Mouse (Mus musculus): ENCODE measurements around the gene Atp6v0c. TPM values are rescaled to one million over a fixed set of nuclear protein-coding genes. Genes with fewer than 3 reads are reported as not detected.

The Atp6v0c gene
- total and polyA plus RNA-seq, 3 experiments: 58.4 to 515 (median 125) TPM

DNA sequence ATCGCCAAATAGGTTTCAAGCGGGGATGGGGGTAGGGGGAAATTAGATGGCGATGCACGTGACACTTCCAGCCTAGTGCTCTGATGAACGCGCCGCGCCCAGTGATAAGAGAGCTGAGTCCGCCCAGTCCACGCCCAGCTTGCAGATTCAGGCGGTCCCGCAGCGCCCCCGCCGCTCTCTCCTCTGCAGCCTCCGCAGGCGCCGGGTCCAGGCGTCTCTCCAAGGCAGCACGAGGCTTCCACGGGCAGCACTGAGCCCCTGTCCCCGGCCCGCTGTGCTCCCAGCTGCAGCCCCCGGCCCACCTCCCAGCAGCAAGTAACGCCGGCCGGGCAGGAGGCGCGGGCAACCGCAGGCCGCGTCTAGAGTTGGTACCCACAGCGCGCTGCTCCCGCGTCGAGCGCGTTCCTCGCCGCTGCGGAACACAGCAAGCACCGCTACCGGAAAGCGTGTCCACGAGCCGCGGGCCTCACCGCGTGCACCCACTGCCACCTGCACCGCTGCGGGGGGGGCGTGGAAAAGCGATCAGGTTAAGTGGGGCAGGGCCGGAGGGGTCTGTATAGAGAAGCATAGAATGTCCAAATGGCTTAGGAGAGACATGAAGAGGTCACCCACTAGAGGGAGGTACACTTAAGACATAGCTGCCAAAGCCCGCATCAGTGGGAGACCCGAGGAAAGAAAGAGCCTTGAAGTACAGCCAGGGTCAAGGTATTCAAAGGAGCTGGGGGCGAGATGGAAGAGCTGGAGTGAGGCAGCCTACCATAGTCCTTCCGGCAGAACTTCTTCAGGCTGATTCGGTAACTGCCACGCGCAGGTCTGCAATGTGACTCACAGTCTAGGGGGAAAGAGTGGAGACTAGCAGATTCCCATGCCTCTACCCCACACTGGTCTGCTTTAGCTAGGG, 37.2 kb upstream of the Atp6v0c start (continued):
- peak; percentile 83 for TF ChIP-seq MAX (IDR thresholded peaks at IDR 0.05; ENCODE audit: low read length)
- TF ChIP-seq MXI1 (IDR thresholded peaks at IDR 0.05; ENCODE audit: low read depth, low read length): peak; percentile 40
- no peak for TF ChIP-seq MYB (IDR thresholded peaks at IDR 0.05; ENCODE audit: low read depth, low read length)
- 0 out of 2 replicates have a peak, but pooled peaks have one; percentile 41 for TF ChIP-seq E2F4 (IDR thresholded peaks at IDR 0.05; ENCODE audit: borderline replicate concordance, low read depth, low read length)
- TF ChIP-seq ZNF384 (IDR thresholded peaks at IDR 0.05; ENCODE audit: low read depth, low read length): no peak

DNA sequence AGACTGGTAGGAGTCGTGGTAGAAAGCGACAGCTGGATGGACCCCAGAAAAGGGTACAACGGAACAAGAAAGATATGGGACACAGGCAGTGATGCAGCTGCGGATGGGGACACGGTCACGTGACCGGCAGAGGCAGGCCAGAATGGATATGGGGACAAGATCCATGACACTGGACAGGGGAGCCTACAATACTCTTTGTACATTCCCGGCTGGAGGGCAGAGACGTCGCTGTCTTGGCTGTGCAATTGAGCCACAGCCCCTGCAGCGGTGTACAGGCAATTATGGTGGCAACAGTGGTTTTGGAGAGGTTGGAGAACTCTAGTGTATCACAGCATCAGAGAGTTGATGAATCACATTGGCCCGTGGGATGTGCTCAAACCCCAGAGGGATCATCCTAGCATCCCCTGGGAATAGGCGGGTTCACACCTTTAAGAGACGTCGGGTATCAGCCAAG, 36.4 kb upstream of the Atp6v0c start:
- Histone ChIP-seq H3K27ac (ENCODE audit: control insufficient read depth, low read depth, low read length) (peak overlapping the region; percentile 94), H3K4me1 (ENCODE audit: control insufficient read depth in 1 of 2, insufficient read depth in 2 of 2, low read length in 2 of 2) (peaks cover 9 to 54% of the 10 kb centered on the region in 2 experiments), H3K79me2 (ENCODE audit: control insufficient read depth, insufficient read depth, low read length, poor library complexity) (peaks cover 48% of the 10 kb centered on the region), H3K27me3 (ENCODE audit: control insufficient read depth in 1 of 2, insufficient read depth in 2 of 2, low read length in 2 of 2) (no peaks in the 10 kb centered on the region), H3K4me3 (ENCODE audit: control insufficient read depth in 1 of 2, insufficient read depth in 1 of 2, low read depth in 2 of 2, low read length in 2 of 2) (peak overlapping the region; percentile 27 to 59), H3K9me3 (replicated peaks; ENCODE audit: insufficient read depth, low read length) (no peaks in the 10 kb centered on the region), H3K9ac (ENCODE audit: control insufficient read depth, low read depth, low read length, poor library complexity, severe bottlenecking) (peak overlapping the region; percentile 86), H3K36me3 (ENCODE audit: control insufficient read depth in 1 of 2, insufficient read depth in 2 of 2, low read length in 2 of 2) (peaks cover 0 to 39% of the 10 kb centered on the region in 2 experiments; a peak in 3 of 4 replicates)
- DNase-seq (ENCODE audit: low read depth, low spot score): no peak
- TF ChIP-seq TCF12 (IDR thresholded peaks at IDR 0.05; ENCODE audit: low read depth, low read length): peak; percentile 48; the same call in 1 of the 2 replicates
- TF ChIP-seq POLR2AphosphoS2 (IDR thresholded peaks at IDR 0.05; ENCODE audit: low read length): peak; percentile 85; the same call in 1 of the 2 replicates
- 0 out of 2 replicates have a peak, but pooled peaks have one; percentile 8 for TF ChIP-seq MXI1 (IDR thresholded peaks at IDR 0.05; ENCODE audit: low read depth, low read length)
- TF ChIP-seq BHLHE40 (IDR thresholded peaks at IDR 0.05; ENCODE audit: borderline replicate concordance, low read depth, low read length): peak; percentile 80
- TF ChIP-seq USF1 (IDR thresholded peaks at IDR 0.05; ENCODE audit: low read depth, low read length): peak; percentile 96
- TF ChIP-seq E2F4 (IDR thresholded peaks at IDR 0.05; ENCODE audit: borderline replicate concordance, low read depth, low read length): no peak
- TF ChIP-seq GATA1 (IDR thresholded peaks at IDR 0.05; ENCODE audit: low read depth, low read length): no peak
- TF ChIP-seq CHD1 (IDR thresholded peaks at IDR 0.05; ENCODE audit: low read depth, low read length): peak; percentile 45; the same call in 1 of the 2 replicates
- TF ChIP-seq USF2 (IDR thresholded peaks at IDR 0.05; ENCODE audit: borderline replicate concordance in 1 of 2, insufficient read depth in 1 of 2, low read depth in 1 of 2, low read length in 2 of 2): peak; percentile 53 to 84; a peak in 3 of 4 replicates
- TF ChIP-seq MAX (IDR thresholded peaks at IDR 0.05; ENCODE audit: low read length): peak; percentile 75
- TF ChIP-seq ZMIZ1 (IDR thresholded peaks at IDR 0.05; ENCODE audit: low read depth, low read length): peak; percentile 29; the same call in 1 of the 2 replicates

DNA sequence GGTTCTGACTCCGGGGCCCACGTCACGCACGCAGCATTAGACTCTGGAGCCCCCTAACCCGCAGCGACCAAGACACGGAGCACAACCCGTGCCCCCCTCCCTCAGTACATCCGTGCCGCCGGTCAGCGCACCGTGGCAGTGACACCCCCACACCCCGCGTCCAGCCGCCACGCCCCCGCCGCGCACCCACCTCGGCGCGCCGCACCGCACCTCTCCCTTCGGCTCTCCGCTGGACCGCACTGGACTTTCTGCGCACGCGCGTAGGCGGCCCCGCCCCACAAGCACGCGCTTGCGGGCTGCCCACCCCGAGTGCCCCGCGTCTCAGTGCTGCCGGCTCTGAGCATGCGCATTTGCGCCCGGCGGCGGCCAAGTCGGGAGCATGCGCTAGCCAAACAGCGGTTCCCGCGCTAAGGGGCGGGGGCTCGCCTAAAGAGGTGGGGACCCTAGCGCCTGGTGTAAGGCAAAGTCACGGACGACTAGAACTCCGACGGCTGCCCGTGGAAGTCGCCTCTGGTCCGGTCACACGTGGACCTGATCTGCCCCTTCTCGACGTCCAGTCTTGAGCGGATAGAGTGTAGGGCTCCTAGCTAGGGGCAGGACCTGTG, 35.9 kb upstream of the Atp6v0c start, which contains the start of gene Tbc1d24:
TSS of gene Tbc1d24 (minus strand) at position 279 of the 605 bp plus-strand sequence.
- H3K27me3 ChIP-seq (ENCODE audit: control insufficient read depth in 1 of 2, insufficient read depth in 2 of 2, low read length in 2 of 2): no peaks in the 10 kb centered on the region
- H3K79me2 ChIP-seq (ENCODE audit: control insufficient read depth, insufficient read depth, low read length, poor library complexity): peaks cover 50% of the 10 kb centered on the region
- H3K9me3 ChIP-seq (replicated peaks; ENCODE audit: insufficient read depth, low read length): no peaks in the 10 kb centered on the region
- peaks cover 0 to 39% of the 10 kb centered on the region in 2 experiments; a peak in 3 of 4 replicates for H3K36me3 ChIP-seq (ENCODE audit: control insufficient read depth in 1 of 2, insufficient read depth in 2 of 2, low read length in 2 of 2)
- H3K4me3 ChIP-seq (ENCODE audit: control insufficient read depth in 1 of 2, insufficient read depth in 1 of 2, low read depth in 2 of 2, low read length in 2 of 2): peak within 1 kb of the TSS; percentile 53 to 66
- H3K27ac ChIP-seq (ENCODE audit: control insufficient read depth, low read depth, low read length): peak within 1 kb of the TSS; percentile 94
- peak; percentile 97 for DNase-seq (ENCODE audit: low read depth, low spot score)
- peak within 1 kb of the TSS; percentile 86 for H3K9ac ChIP-seq (ENCODE audit: control insufficient read depth, low read depth, low read length, poor library complexity, severe bottlenecking)
- peaks cover 9 to 54% of the 10 kb centered on the region in 2 experiments for H3K4me1 ChIP-seq (ENCODE audit: control insufficient read depth in 1 of 2, insufficient read depth in 2 of 2, low read length in 2 of 2)
- no peak for TF ChIP-seq ZC3H11A (IDR thresholded peaks at IDR 0.05; ENCODE audit: low read depth, low read length)
- TF ChIP-seq NRF1 (IDR thresholded peaks at IDR 0.05; ENCODE audit: insufficient read depth, low read depth, low read length, poor library complexity, severe bottlenecking): peak; percentile 96; the same call in 1 of the 2 replicates
- no peak for TF ChIP-seq MEF2A (IDR thresholded peaks at IDR 0.05; ENCODE audit: extremely low read depth, insufficient replicate concordance, low read depth, low read length, poor library complexity, severe bottlenecking)
- no peak for TF ChIP-seq BHLHE40 (IDR thresholded peaks at IDR 0.05; ENCODE audit: borderline replicate concordance, low read depth, low read length)
- no peak; the same call in 1 of the 2 replicates for TF ChIP-seq ETS1 (IDR thresholded peaks at IDR 0.05; ENCODE audit: low read depth, low read length)
- no peak for TF ChIP-seq ZNF384 (IDR thresholded peaks at IDR 0.05; ENCODE audit: low read depth, low read length)
- no peak for TF ChIP-seq EP300 (IDR thresholded peaks at IDR 0.05; ENCODE audit: low read depth in 1 of 2, low read length in 2 of 2)
- peak; percentile 84; the same call in 1 of the 2 replicates for TF ChIP-seq MYC (IDR thresholded peaks at IDR 0.05; ENCODE audit: low read depth, low read length)
- TF ChIP-seq MYB (IDR thresholded peaks at IDR 0.05; ENCODE audit: low read depth, low read length): no peak
- TF ChIP-seq E2F4 (IDR thresholded peaks at IDR 0.05; ENCODE audit: borderline replicate concordance, low read depth, low read length): peak; percentile 60; the same call in 1 of the 2 replicates
- no peak for TF ChIP-seq JUND (IDR thresholded peaks at IDR 0.05; ENCODE audit: low read depth, low read length)
- no peak for TF ChIP-seq RCOR1 (IDR thresholded peaks at IDR 0.05; ENCODE audit: low read depth, low read length)
- TF ChIP-seq TAL1 (IDR thresholded peaks at IDR 0.05; ENCODE audit: low read length): no peak
- TF ChIP-seq POLR2AphosphoS2 (IDR thresholded peaks at IDR 0.05; ENCODE audit: low read length): peak; percentile 79; the same call in 1 of the 2 replicates

All from MEL (cell line).